Mouse (Mus musculus): ENCODE measurements around the gene 9930111J21Rik1. TPM values are rescaled to one million over a fixed set of nuclear protein-coding genes. Genes with fewer than 3 reads are reported as not detected.
"Not testable (repeated sequence)": the region's sequence is repeated elsewhere in the genome, so short reads cannot be mapped to it uniquely, and the experiment has no call there.

The 9930111J21Rik1 gene
- 0.10 and 0.15 TPM in 2 replicates for polyA plus RNA-seq (2012; rRNA removed)

DNA sequence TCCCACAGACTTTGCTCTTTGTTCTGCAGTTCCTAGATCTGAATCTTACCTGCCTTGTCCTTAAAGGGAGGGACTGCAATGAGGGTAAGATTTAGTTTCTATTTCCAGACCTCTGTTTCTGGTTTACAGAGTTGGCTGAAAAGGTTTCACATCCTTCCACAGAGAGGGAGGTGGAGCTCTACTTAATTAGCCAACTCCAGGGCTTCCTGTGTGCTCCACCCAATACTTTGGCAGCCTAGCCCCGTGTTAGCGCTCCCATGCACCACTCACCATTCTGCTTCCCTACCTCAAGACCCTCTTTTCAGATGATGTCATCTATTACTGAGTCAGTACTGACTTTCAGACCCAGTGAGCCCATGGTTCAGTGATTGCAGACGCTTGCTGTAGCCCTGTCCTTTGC is at the start of gene 9930111J21Rik1:
9930111J21Rik1 (minus strand) TSS at position 148 of the 400 bp plus-strand sequence.
- not testable (repeated sequence) for DNase-seq (ENCODE audit: low read depth)

DNA sequence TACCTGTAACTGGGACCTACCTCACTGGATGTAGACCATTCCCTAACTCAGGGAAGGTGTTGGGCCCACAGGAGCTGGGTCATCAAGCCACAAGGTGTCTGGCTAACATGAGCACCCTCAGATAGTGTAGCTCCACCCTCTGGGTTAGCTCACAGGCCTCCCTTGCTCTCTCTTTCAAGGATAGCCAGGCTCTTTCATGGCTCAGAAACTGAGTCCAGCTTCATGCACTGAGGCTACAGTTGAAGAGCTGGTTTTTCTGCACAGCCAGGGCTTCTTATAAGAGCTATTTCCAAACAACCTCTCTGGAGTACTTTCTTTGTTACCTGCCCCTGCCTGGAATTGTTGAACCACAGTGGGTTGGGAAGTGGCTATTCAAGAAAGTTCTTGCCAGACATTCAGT is 32.9 kb upstream of the 9930111J21Rik1 start:
- DNase-seq (ENCODE audit: low read depth), result not testable (repeated sequence)

DNA sequence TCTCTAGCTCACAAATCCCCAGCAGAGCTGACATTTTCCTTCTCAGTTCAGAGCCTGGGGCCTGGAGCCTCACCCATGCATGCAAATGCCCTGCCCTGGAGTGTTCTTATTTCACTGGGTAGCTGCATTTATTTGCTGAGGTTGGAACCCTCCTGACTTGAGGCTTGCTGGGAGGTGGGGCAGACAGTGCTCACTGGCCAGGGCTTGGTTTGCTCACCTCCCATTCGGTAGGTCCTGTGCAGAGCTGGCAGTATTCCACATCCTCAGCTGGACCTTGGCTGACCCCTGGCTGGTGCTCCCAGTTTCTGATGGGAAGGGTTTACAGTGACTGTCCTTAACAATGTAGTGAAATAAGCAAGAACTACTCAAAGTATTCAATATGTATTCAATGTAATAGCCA is 27.6 kb upstream of the 9930111J21Rik1 start:
- not testable (repeated sequence) for DNase-seq (ENCODE audit: low read depth)

DNA sequence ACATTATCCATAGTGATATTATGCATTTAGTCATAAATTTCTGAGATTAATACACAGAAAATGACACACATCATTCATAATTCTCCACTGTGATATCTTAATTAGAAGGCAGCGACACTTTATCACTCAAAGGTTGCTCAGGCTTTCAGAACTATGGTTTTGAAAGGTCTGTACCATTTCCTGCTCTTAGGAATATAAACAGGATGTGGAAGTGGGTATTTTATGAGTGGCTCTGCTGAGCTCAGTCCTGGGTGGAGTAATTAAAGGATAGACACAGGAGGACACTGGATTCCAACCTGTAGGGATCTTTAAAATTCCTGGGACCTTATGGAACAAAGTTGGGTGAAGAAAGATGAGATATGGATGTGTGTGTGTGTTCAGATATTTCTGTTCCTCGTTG is 27.1 kb upstream of the 9930111J21Rik1 start:
- DNase-seq (ENCODE audit: low read depth), result not testable (repeated sequence)

DNA sequence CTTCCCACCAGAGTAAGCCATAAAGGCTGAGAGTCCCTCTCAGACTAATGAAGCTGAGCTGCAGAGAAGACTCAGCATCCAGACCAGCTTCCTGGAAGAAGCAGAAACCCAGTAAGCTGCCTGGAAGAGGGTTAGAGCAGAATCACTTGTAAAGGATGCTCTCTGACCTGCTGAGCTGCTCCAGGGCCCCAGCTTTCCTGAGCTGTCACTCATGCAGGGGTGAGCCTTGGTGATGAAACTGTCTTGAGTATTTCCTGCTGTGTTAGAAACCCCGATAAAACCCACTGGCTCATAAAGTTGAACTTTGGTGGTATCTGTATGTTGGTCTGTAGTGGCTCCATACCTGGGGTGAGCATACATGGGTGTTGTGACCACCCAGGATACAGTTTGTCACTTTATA is 21.2 kb upstream of the 9930111J21Rik1 start:
- not testable (repeated sequence) for DNase-seq (ENCODE audit: low read depth)

DNA sequence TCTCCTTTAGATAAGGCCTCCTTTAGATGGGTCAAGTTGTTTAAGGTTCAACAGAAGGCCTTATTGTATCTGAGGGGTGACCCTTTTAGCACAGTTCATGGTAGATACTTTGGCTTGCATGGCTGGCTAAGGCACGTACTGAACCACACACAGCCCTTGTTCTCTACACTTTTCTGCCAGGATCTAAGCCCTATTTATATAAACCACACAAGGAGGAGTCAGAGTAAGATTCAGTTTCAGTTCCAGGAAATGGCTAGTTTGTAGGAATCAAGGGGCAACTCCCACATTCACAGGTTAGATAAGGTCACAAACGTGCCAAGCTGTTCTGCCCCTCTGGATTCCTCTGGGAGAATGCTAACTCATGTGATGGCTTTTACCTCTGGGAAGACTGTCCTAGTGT is 14.8 kb upstream of the 9930111J21Rik1 start, which contains the start of gene Tgtp1:
Tgtp1 (minus strand) TSS at position 155 of the 400 bp plus-strand sequence.
- DNase-seq (ENCODE audit: low read depth), result not testable (repeated sequence)

DNA sequence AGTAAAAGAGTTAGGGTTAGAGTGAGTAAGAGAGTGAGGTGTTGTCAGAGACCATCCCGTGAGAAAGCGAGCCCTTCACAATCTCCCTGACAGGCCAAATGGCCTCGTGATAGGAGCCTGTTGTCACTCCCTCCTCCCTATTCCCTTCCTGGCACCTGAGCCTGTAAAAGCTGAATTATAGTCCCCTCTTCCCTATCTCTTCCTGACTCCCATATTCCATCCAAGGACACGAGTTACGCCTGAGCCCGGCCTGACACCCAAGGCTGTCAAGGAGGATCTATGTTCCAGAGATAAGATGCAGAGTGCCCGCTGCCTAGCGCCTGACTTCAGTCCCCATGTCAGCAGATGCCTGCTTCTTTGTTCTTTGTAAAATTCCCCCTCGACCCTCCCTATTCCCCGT is 14.1 kb upstream of the 9930111J21Rik1 start:
- DNase-seq (ENCODE audit: low read depth), result not testable (repeated sequence)

DNA sequence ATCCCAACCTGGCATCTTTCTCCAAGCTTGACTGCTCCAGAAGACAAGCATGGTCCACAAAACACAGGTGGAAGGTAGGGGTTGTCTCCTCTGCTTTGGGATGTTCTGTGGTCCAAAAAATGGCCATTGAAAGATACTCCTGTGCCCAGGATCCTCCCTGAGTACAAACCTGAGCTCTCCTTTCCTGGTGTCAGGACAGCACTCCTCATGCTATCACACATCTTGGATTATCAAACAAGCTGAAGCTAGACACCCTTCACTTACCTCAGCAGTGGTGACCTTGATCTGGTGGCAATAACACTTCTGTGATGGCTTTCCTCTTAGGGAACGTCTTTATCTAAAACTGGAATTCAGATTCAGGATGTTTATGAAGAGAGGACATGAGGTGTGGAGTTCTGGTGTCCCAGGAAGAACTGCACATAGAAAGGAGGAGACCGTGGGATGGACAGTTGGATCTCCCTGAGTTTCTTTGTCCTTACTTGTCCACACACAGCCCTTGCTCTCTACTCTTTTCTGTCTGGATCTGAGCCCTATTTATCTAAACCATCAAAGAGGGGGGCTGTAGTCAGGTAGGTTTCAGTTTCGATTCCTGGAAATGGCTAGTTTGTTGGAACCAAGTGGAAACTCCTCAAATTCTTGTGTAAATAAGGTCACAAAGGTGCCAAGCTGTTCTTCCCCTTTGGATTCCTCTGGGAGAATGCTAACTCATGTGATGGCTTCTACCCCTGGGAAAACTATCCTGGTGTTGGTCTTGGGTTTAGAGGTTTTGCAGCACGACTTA is 12.7 kb upstream of the 9930111J21Rik1 start, which contains the start of gene Gm12185:
Gm12185 (minus strand) TSS at position 487 of the 781 bp plus-strand sequence.
- DNase-seq (ENCODE audit: low read depth), result not testable (repeated sequence)

DNA sequence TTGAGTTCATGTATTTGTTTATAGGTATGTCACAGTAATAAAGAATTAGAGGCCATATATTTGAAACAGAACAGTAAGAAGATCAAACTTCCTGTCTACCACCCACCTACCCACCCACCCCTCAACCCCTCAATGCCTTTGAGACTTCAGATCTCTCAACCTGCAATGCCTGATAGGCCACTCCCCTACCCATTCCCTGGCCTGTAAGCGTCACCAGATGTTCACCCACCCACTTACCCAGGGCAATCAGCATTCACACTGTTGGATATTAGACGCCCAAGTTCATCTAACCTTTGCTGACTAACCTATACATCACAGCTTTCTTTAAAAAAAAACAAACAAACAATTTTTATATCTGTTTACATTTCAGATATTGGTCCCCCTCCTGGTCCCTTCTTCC is 10.8 kb upstream of the 9930111J21Rik1 start:
- not testable (repeated sequence) for DNase-seq (ENCODE audit: low read depth)

DNA sequence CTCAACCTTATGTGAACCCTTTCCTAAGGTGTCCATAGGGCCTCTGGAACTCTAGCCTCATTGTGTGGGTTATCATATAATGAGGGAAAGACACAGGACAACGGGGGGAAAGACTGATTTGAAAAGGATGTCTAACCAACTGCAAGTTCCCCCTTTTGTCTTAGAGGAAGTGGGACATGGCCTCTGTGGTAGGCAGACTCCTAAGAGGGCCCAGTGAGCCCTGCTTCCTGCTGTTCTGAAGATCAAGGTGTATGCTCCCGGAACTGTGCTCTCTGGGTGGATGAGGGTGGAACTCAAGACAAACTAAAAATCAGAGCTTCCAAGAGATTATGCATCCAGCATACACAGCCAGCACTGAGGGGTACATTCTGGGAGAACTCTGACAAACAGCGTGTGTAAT is 9.0 kb upstream of the 9930111J21Rik1 start:
- DNase-seq (ENCODE audit: low read depth), result not testable (repeated sequence)

DNA sequence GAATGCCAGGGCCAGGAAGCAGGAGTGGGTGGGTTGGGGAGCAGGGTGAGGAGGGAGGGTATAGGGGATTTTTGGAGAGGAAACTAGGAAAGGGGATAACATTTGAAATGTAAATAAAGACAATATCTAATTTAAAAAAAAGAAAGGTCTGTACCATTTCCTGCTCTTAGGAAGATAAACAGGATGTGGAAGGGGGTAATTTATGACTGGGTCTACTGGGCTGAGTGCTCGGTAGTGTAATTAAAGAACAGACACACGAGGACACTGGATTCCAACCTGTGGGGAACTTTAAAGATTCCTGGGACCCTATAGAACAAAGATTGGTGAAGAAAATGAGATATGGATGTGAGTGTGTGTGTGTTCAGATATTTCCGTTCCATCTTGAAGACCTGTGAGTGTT is 3.6 kb upstream of the 9930111J21Rik1 start:
- not testable (repeated sequence) for DNase-seq (ENCODE audit: low read depth)

DNA sequence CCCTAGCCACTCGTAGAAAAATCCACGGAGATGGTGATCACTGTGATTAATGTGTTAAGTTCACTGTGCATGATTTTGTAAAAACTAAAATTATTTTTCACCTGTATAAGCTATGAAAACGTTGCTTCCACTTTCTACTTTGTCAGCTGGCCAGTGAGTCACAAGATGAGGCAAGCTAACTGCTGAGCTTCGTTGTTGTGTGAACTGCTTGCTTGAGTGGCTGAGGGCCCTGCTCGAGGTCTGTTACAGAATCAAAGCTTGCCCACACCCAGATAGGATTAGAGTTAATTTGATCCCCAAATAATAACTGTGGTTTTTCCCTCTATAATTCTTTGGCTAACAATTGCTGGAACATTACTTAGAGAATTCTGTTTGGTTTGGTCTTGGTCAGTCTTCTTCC is 854 bp upstream of the 9930111J21Rik1 start:
- not testable (repeated sequence) for DNase-seq (ENCODE audit: low read depth)

DNA sequence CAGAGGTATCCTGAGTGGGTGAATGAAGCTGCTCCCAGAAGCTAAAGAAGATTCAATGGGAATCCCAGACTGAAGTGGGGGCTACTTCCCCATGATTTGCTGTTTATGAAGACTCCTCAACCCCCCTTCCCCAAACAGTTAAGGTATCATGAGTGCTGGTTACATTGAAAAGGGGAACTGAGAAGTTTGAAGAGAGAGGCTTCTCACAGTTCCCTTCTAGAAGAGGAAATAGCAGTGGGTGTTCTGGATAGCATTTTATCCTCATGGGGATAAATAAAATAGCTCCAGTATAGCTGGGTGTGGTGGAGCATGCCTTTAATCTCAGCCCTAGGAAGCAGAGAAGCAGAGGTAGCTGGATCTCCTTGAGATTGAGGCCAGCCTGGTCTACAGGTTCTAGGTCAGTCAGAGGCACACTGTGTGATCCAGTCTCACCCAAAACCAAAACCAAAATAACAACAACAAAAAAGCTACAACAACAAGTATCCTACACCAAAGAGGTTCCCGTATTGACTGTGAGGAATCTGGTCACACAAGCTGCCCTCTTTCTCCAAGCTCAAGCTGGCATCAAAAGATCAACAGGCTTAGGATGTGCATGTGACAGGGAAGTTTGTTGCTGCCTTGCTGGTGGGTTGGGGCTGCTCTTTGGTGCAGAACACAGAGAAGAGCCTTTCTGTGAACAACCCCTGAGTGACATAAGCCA is 808 bp downstream of the 9930111J21Rik1 start, which contains the start of gene Olfr56:
Olfr56 (plus strand) TSS at position 650 of the 700 bp plus-strand sequence.
- not testable (repeated sequence) for DNase-seq (ENCODE audit: low read depth)

DNA sequence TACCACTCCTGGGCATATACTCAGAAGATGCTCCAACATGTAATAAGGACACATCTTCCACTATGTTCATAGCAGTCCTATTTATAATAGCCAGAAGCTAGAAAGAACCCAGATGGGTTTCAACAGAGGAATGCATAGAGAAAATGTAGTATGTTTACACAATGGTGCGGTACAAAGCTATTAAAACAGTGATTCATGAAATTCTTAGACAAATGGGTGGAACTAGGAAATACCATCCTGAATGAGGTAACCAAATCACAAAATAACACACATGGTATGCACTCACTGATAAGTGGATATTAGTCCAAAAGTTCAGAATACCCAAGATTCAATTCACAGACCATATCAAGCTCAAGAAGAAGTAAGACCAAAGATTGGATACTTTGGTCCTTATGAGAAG is 4.5 kb downstream of the 9930111J21Rik1 start:
- DNase-seq (ENCODE audit: low read depth), result not testable (repeated sequence)

DNA sequence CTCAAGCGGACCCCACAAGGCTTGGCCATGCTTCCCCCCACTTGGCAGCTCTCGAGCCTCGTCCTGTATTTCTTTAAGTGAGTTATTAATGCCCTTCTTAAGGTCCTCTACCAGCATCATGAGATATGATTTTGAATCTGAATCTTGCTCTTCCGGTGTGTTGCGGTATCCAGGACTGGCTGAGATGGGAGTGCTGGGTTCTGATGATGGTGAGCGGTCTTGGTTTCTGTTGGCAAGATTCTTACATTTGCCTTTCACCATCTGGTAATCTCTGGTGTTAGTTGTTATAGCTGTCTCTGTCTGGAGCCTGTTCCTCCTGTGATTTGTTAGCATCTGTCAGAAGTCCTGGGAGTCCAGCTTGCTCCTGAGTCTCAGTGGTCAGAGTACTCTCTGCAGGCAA is 33.1 kb downstream of the 9930111J21Rik1 start, which contains the start of gene Psme2b:
Psme2b (minus strand) TSS at position 101 of the 400 bp plus-strand sequence.
- DNase-seq (ENCODE audit: low read depth), result not testable (repeated sequence)

DNA sequence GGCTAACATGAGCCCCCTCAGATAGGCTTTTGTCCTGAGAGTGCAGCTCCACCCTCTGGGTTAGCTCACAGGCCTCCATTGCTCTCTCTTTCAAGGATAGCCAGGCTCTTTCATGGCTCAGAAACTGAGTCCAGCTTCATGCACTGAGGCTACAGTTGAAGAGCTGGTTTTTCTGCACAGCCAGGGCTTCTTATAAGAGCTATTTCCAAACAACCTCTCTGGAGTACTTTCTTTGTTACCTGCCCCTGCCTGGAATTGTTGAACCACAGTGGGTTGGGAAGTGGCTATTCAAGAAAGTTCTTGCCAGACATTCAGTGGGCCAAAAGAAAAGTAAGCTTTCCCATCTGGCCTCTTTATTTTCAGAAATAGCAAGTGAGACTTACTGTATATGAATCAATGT is 39.9 kb downstream of the 9930111J21Rik1 start:
- DNase-seq (ENCODE audit: low read depth), result not testable (repeated sequence)

DNA sequence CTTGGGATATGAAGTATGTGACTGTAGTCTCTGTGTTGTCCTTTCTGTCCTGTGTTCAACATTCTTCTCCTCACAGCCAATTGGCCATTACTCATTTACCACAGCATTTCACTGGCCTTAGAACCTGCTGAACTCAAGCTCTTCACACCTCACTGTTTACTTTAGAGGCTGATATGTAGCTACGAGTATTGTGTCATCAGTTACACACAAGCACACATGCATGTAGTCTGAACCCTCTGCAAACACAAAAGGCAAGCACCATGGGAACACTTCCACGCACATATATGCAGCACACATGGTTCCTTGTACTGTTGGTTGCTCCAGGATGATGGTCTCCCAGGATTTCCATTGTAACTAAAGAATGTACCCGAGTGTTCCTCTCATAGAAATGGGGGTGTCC is 43.9 kb downstream of the 9930111J21Rik1 start:
- DNase-seq (ENCODE audit: low read depth), result not testable (repeated sequence)

DNA sequence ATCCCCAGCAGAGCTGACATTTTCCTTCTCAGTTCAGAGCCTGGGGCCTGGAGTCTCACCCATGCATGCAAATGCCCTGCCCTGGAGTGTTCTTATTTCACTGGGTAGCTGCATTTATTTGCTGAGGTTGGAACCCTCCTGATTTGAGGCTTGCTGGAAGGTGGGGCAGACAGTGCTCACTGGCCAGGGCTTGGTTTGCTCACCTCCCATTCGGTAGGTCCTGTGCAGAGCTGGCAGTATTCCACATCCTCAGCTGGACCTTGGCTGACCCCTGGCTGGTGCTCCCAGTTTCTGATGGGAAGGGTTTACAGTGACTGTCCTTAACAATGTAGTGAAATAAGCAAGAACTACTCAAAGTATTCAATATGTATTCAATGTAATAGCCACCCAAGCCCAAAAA is 45.3 kb downstream of the 9930111J21Rik1 start:
- not testable (repeated sequence) for DNase-seq (ENCODE audit: low read depth)

DNA sequence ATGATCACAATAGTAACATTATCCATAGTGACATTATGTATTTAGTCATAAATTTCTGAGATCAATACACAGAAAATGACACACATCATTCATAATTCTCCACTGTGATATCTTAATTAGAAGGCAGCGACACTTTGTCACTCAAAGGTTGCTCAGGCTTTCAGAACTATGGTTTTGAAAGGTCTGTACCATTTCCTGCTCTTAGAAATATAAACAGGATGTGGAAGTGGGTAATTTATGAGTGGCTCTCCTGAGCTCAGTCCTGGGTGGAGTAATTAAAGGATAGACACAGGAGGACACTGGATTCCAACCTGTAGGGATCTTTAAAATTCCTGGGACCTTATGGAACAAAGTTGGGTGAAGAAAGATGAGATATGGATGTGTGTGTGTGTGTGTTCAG is 45.8 kb downstream of the 9930111J21Rik1 start:
- DNase-seq (ENCODE audit: low read depth), result not testable (repeated sequence)

DNA sequence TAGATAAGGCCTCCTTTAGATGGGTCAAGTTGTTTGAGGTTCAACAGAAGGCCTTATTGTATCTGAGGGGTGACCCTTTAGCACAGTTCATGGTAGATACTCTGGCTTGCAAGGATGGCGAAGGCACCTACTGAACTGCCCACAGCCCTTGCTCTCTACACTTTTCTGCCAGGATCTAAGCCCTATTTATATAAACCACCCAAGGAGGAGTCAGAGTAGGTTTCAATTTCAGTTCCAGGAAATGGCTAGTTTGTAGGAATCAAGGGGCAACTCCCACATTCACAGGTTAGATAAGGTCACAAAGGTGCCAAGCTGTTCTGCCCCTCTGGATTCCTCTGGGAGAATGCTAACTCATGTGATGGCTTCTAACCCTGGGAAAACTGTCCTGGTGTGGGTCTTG is 51.1 kb downstream of the 9930111J21Rik1 start:
- not testable (repeated sequence) for DNase-seq (ENCODE audit: low read depth)

DNA sequence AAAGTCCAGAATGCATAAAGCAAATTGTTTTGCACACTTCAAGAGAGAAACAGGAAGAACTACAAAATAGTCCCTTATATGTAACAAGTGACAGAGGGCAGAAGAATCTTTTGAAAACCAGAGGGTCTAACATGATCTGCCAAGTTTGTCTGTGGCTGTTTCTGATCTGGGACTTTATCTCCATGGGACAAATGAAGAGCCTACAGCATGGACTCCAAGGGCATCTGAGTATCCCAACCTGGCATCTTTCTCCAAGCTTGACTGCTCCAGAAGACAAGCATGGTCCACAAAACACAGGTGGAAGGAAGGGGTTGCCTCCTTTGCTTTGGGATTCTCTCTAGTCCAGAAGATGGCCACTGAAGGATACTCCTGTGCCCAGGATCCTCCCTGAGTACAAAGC is 52.8 kb downstream of the 9930111J21Rik1 start:
- not testable (repeated sequence) for DNase-seq (ENCODE audit: low read depth)

All from brain, embryonic 14.5 days (tissue).